Mouse (Mus musculus): ENCODE measurements around the gene Auts2. TPM values are rescaled to one million over a fixed set of nuclear protein-coding genes. Genes with fewer than 3 reads are reported as not detected.

The Auts2 gene
- polyA plus RNA-seq, 1 experiment from 2014 or later: 1.0 TPM

DNA sequence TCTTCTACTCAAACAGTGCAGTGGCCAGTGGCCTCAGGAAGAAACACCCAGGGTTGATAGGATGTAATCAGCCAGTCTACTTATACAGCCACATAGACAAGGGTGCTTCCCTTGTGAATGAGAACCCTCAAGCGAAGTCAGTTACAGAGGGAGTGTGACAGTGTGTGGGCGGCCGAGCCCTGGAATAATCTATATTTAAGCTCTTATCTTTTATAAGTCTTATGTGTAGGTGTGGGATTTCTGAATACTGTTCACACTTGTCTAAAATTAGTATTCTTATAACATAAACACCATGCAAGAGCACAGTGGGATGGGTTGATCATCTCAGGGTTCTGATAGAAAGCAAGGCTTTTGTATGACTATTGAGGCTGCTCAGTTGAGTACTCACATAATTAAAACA, 411.2 kb downstream of the Auts2 start:
- WGBS (ENCODE audit: insufficient replicate concordance): 75% methylated on average over 3 of the region's 3 CpGs

DNA sequence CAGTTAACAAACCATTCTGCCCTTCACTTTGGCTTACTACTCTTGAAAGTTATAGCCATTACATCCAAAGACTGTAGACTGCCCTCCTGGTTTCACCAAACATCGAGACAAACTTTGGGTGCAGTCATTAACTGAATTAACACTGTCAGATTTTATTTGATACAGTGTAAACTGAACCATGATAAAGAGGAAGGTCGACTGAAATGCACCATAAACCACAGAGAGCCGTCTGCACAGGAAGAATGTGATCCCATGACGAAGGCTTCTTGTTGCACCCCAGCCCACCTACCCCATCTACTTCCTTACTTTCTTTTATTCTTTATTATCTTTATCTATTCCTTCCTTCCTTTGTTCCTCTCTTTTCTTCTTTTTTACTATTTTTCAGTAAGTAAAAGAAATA, 412.6 kb downstream of the Auts2 start:
- Histone ChIP-seq H3K9ac (replicated peaks) (no peak overlapping the region), H3K36me3 (replicated peaks; ENCODE audit: insufficient read depth, low read length) (no peaks in the 10 kb centered on the region), H3K4me2 (ENCODE audit: low read depth, low read length) (no peak overlapping the region), H3K27me3 (ENCODE audit: insufficient read depth, low read length) (no peaks in the 10 kb centered on the region), H3K4me3 (ENCODE audit: low read depth, low read length) (no peak overlapping the region), H3K4me1 (ENCODE audit: insufficient read depth) (0 out of 2 replicates have a peak, but pooled peaks cover 2% of the 10 kb centered on the region), H3K27ac (ENCODE audit: low read depth) (no peak overlapping the region), H3K9me3 (ENCODE audit: low read length) (no peaks in the 10 kb centered on the region)
- 36% methylated on average over 4 of the region's 4 CpGs for WGBS (ENCODE audit: insufficient replicate concordance)
- no peak for TF ChIP-seq CTCF (IDR thresholded peaks at IDR 0.05; ENCODE audit: low read depth)
- no peak for TF ChIP-seq EP300 (IDR thresholded peaks at IDR 0.05; ENCODE audit: low read depth)
- ATAC-seq (no peak), DNase-seq (no peak)

More for the DNA sequence above, 411.2 kb downstream of the Auts2 start:
- no peak for TF ChIP-seq CTCF (IDR thresholded peaks at IDR 0.05; ENCODE audit: low read depth)
- TF ChIP-seq EP300 (IDR thresholded peaks at IDR 0.05; ENCODE audit: low read depth): no peak
- Histone ChIP-seq H3K27ac (ENCODE audit: low read depth) (no peak overlapping the region), H3K27me3 (ENCODE audit: insufficient read depth, low read length) (no peaks in the 10 kb centered on the region), H3K36me3 (replicated peaks; ENCODE audit: insufficient read depth, low read length) (no peaks in the 10 kb centered on the region), H3K4me1 (ENCODE audit: insufficient read depth) (0 out of 2 replicates have a peak, but pooled peaks cover 2% of the 10 kb centered on the region), H3K9me3 (ENCODE audit: low read length) (no peaks in the 10 kb centered on the region), H3K4me2 (ENCODE audit: low read depth, low read length) (no peak overlapping the region), H3K9ac (replicated peaks) (no peak overlapping the region), H3K4me3 (ENCODE audit: low read depth, low read length) (no peak overlapping the region)
- ATAC-seq (no peak), DNase-seq (no peak)

DNA sequence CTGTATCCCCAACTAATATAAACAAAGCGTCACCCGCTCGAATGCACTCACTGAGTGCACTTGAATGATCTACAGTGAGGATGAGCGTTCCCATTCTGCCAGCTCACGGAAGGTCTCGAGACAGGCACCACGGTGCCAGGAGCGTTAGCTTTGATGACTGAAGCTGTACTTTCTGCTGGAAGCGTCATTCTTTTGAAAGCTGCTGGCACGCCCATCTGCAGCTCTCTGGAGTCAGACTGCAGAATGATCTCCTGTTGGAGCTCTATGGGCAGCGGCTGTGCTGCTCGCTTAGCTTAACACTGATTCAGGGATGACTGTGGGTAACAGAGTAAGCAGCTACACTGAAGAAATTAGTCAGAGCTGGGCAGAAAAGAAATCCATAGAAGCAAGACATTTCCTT, 416.5 kb downstream of the Auts2 start:
- H3K4me2 ChIP-seq (ENCODE audit: low read depth, low read length): no peak overlapping the region
- no peak overlapping the region for H3K4me3 ChIP-seq (ENCODE audit: low read depth, low read length)
- 83% methylated on average over 12 of the region's 12 CpGs for WGBS (ENCODE audit: insufficient replicate concordance)
- no peak for DNase-seq
- H3K4me1 ChIP-seq (ENCODE audit: insufficient read depth): 0 out of 2 replicates have a peak, but pooled peaks cover 2% of the 10 kb centered on the region
- H3K9me3 ChIP-seq (ENCODE audit: low read length): no peaks in the 10 kb centered on the region
- TF ChIP-seq CTCF (IDR thresholded peaks at IDR 0.05; ENCODE audit: low read depth) (no peak), EP300 (IDR thresholded peaks at IDR 0.05; ENCODE audit: low read depth) (no peak)
- ATAC-seq: no peak
- no peaks in the 10 kb centered on the region for H3K27me3 ChIP-seq (ENCODE audit: insufficient read depth, low read length)
- H3K27ac ChIP-seq (ENCODE audit: low read depth): no peak overlapping the region
- no peak overlapping the region for H3K9ac ChIP-seq (replicated peaks)
- H3K36me3 ChIP-seq (replicated peaks; ENCODE audit: insufficient read depth, low read length): no peaks in the 10 kb centered on the region

DNA sequence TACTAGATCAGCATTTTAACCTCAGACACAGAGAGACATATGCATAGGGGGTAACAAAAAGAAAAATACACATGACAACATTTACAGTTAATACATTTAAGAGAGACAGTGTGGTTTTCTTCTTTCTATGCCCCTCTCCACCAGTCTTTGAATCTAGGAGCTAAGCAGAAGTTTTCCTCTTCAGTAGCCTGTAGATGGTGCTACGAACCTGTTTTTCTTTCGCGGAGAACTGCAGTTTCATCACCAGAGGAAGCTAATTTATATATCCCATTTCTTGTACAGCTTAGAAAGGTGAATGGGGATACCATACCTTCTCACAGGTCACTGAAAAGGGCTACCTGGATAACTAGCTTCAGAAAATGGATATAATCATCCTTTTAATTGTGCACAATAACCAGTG, 427.5 kb downstream of the Auts2 start:
- Histone ChIP-seq H3K36me3 (replicated peaks; ENCODE audit: insufficient read depth, low read length) (no peaks in the 10 kb centered on the region), H3K4me1 (ENCODE audit: insufficient read depth) (no peaks in the 10 kb centered on the region), H3K27ac (ENCODE audit: low read depth) (no peak overlapping the region), H3K4me2 (ENCODE audit: low read depth, low read length) (no peak overlapping the region), H3K9ac (replicated peaks) (no peak overlapping the region), H3K4me3 (ENCODE audit: low read depth, low read length) (no peak overlapping the region), H3K9me3 (ENCODE audit: low read length) (no peaks in the 10 kb centered on the region), H3K27me3 (ENCODE audit: insufficient read depth, low read length) (no peaks in the 10 kb centered on the region)
- WGBS (ENCODE audit: insufficient replicate concordance): 61% methylated on average over 3 of the region's 3 CpGs
- DNase-seq (no peak), ATAC-seq (no peak)
- TF ChIP-seq CTCF (IDR thresholded peaks at IDR 0.05; ENCODE audit: low read depth) (peak; percentile 46), EP300 (IDR thresholded peaks at IDR 0.05; ENCODE audit: low read depth) (no peak)

DNA sequence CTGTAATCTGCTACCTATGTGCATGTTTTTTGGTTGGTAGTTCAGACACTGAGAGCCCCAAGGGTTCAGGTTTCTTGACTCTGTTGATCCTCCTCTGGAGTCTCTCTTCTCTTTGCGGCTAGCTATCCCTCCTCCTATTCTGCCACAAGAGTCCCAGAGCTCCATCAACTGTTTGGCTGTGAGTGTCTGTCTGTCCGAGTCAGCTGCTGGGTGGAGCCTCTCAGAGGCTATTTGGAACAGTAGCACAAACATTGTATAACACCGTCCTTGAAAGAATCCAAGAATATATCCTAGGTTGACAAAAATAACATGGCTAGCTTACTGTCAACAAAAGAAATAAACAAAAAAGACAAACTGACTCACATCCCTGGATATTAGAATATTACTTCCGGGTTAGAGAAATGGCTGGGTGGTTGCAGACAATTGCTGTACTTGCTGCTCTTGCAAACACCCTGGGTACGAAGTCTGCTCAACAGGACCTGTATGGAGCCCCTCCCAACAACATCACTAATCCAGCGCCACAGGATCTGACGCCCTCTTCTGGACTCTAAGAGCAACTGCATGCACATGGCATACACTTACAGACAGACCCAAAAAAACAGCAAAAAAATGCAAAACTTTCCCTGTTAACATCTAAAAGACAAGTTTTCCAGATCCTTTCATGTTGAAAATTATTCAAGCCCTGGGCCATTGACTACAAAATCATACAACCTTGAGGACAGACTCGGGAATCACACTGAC, 428.4 kb downstream of the Auts2 start:
- DNase-seq (no peak), ATAC-seq (no peak)
- Histone ChIP-seq H3K4me1 (ENCODE audit: insufficient read depth) (no peaks in the 10 kb centered on the region), H3K27me3 (ENCODE audit: insufficient read depth, low read length) (no peaks in the 10 kb centered on the region), H3K4me2 (ENCODE audit: low read depth, low read length) (no peak overlapping the region), H3K4me3 (ENCODE audit: low read depth, low read length) (no peak overlapping the region), H3K9ac (replicated peaks) (no peak overlapping the region), H3K27ac (ENCODE audit: low read depth) (no peak overlapping the region), H3K9me3 (ENCODE audit: low read length) (no peaks in the 10 kb centered on the region), H3K36me3 (replicated peaks; ENCODE audit: insufficient read depth, low read length) (no peaks in the 10 kb centered on the region)
- TF ChIP-seq EP300 (IDR thresholded peaks at IDR 0.05; ENCODE audit: low read depth) (no peak), CTCF (IDR thresholded peaks at IDR 0.05; ENCODE audit: low read depth) (peak; percentile 45)
- WGBS (ENCODE audit: insufficient replicate concordance): 65% methylated on average over 8 of the region's 8 CpGs

DNA sequence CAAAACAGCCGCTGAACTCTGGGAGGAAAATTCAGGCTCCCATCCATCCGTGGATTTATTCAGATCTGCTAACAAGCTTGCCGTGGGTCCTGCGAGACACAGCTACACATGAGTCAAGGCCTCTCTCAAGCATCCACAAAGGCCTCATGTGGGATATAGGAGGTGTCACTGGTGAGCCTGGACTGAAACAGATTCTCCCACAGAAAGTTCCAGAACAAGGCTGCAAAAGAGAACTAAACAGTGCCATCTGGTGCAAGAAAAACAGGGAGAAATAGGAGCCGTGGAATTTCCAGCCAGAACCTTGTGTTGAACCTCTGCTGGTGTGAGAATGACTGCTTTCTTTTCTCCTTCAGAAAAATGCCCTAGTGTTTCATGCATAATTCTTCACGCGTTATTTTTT, 429.7 kb downstream of the Auts2 start:
- no peak overlapping the region for H3K4me3 ChIP-seq (ENCODE audit: low read depth, low read length)
- H3K4me2 ChIP-seq (ENCODE audit: low read depth, low read length): no peak overlapping the region
- 78% methylated on average over 7 of the region's 7 CpGs for WGBS (ENCODE audit: insufficient replicate concordance)
- no peak overlapping the region for H3K27ac ChIP-seq (ENCODE audit: low read depth)
- no peak for ATAC-seq
- no peaks in the 10 kb centered on the region for H3K36me3 ChIP-seq (replicated peaks; ENCODE audit: insufficient read depth, low read length)
- H3K9ac ChIP-seq (replicated peaks): no peak overlapping the region
- H3K27me3 ChIP-seq (ENCODE audit: insufficient read depth, low read length): no peaks in the 10 kb centered on the region
- TF ChIP-seq EP300 (IDR thresholded peaks at IDR 0.05; ENCODE audit: low read depth): no peak
- TF ChIP-seq CTCF (IDR thresholded peaks at IDR 0.05; ENCODE audit: low read depth): peak; percentile 36
- H3K9me3 ChIP-seq (ENCODE audit: low read length): no peaks in the 10 kb centered on the region
- H3K4me1 ChIP-seq (ENCODE audit: insufficient read depth): no peaks in the 10 kb centered on the region
- no peak for DNase-seq
